Mouse (Mus musculus) limb, embryonic 15.5 days (tissue): ENCODE data around the gene Ccdc71l. TPM values are rescaled to one million over a fixed set of nuclear protein-coding genes. Genes with fewer than 3 reads are reported as not detected.

Source experiments
- ATAC-seq: fragments of 200-750 bp; cut with Nextera tagmentation; 2 replicates; pipeline ENCODE4 v1.8.0; 2017; ENCODE audit warnings: low read depth, moderate TSS enrichment; ENCODE audit not compliant: insufficient number of reproducible peaks, low FRiP score, low TSS enrichment
- H3K27ac ChIP-seq: fragments of 300-500 bp; sonication (generic); 2 replicates; pipeline ENCODE4 v1.5.1; 2015; ENCODE audit warnings: moderate library complexity, mild to moderate bottlenecking, inconsistent platforms
- H3K27me3 ChIP-seq: fragments of 300-500 bp; sonication (generic); 2 replicates; pipeline ENCODE4 v1.6.1; 2015; ENCODE audit warnings: inconsistent platforms
- H3K36me3 ChIP-seq: fragments of 300-500 bp; sonication (generic); 2 replicates; pipeline ENCODE4 v1.6.1; 2015; ENCODE audit warnings: inconsistent platforms
- H3K4me1 ChIP-seq: fragments of 300-500 bp; sonication (generic); 2 replicates; pipeline ENCODE4 v1.6.1; 2015; ENCODE audit warnings: inconsistent platforms
- H3K4me2 ChIP-seq: fragments of 300-500 bp; sonication (generic); 2 replicates; pipeline ENCODE4 v1.6.1; 2015; ENCODE audit warnings: mild to moderate bottlenecking, inconsistent platforms
- H3K4me3 ChIP-seq: fragments of 300-500 bp; sonication (generic); 2 replicates; pipeline ENCODE4 v1.5.1; 2015; ENCODE audit warnings: mild to moderate bottlenecking, inconsistent platforms
- H3K9ac ChIP-seq: fragments of 300-500 bp; sonication (generic); 2 replicates; pipeline ENCODE4 v1.6.1; 2015; ENCODE audit warnings: inconsistent platforms
- H3K9me3 ChIP-seq: fragments of 300-500 bp; sonication (generic); 2 replicates; pipeline ENCODE4 v1.6.1; 2016; ENCODE audit warnings: inconsistent platforms
- WGBS: fragments of 180-500 bp; shearing (Covaris S2); methylation state at CpG from one replicate; pipeline ENCODE4 v1.1.7; 2015; 5-methylcytosine and 5-hydroxymethylcytosine counted together
- polyA plus RNA-seq: library from polyadenylated mRNA; unstranded; fragments of >200 nt; fragmentation: Nextera tagmentation; extraction: Ambion mirVana; gene quantifications from 2 replicates; pipeline ENCODE4 v1.2.1, GENCODE M21; 2015

Ccdc71l gene
- polyA plus RNA-seq, result 2.8 and 3.1 TPM in 2 replicates

- Histone ChIP-seq H3K9me3 (no peaks in the 10 kb centered on the region), H3K36me3 (no peaks in the 10 kb centered on the region), H3K27me3 (no peaks in the 10 kb centered on the region), H3K9ac (peak within 1 kb of the TSS; percentile 79), H3K4me2 (peak within 1 kb of the TSS; percentile 74), H3K4me3 (peak within 1 kb of the TSS; percentile 82), H3K4me1 (peaks cover 7% of the 10 kb centered on the region; the same call in 1 of the 2 replicates), H3K27ac (peak within 1 kb of the TSS; percentile 96)
- ATAC-seq, result peak; percentile 85
- 1% methylated on average over 68 of the region's 78 CpGs for WGBS
Measured at GRCm38 (mm10) chr12:32378528-32379295, at the start of gene Ccdc71l. Gene Ccdc71l, plus strand, starts transcription at chr12:32378704.

GRCm38 (mm10) chr12:32339078-32339477 is 39.4 kb upstream of the Ccdc71l start:
- Histone ChIP-seq H3K9ac (no peak overlapping the region), H3K36me3 (no peaks in the 10 kb centered on the region), H3K27me3 (no peaks in the 10 kb centered on the region), H3K4me2 (no peak overlapping the region), H3K27ac (no peak overlapping the region), H3K4me3 (no peak overlapping the region), H3K9me3 (no peaks in the 10 kb centered on the region), H3K4me1 (no peaks in the 10 kb centered on the region)
- WGBS, result 53% methylated on average over 1 of the region's 1 CpGs
- no peak for ATAC-seq

GRCm38 (mm10) chr12:32343487-32343886 is 35.0 kb upstream of the Ccdc71l start:
- Histone ChIP-seq H3K9ac (no peak overlapping the region), H3K36me3 (no peaks in the 10 kb centered on the region), H3K9me3 (no peaks in the 10 kb centered on the region), H3K27me3 (no peaks in the 10 kb centered on the region), H3K4me2 (no peak overlapping the region), H3K27ac (no peak overlapping the region), H3K4me3 (no peak overlapping the region), H3K4me1 (no peaks in the 10 kb centered on the region)
- 72% methylated on average over 1 of the region's 1 CpGs for WGBS
- no peak for ATAC-seq

- Histone ChIP-seq H3K36me3 (no peaks in the 10 kb centered on the region), H3K27ac (no peak overlapping the region), H3K27me3 (no peaks in the 10 kb centered on the region), H3K4me1 (no peaks in the 10 kb centered on the region), H3K9me3 (no peaks in the 10 kb centered on the region), H3K4me3 (no peak overlapping the region), H3K4me2 (no peak overlapping the region), H3K9ac (no peak overlapping the region)
- no peak for ATAC-seq
- 87% methylated on average over 4 of the region's 4 CpGs for WGBS
Measured at GRCm38 (mm10) chr12:32346121-32346520, 32.4 kb upstream of the Ccdc71l start.

GRCm38 (mm10) chr12:32348493-32348892 is 30.0 kb upstream of the Ccdc71l start:
- no peaks in the 10 kb centered on the region for H3K27me3 ChIP-seq
- no peak overlapping the region for H3K4me3 ChIP-seq
- H3K36me3 ChIP-seq, result no peaks in the 10 kb centered on the region
- H3K9ac ChIP-seq, result no peak overlapping the region
- no peaks in the 10 kb centered on the region for H3K9me3 ChIP-seq
- no peak overlapping the region for H3K27ac ChIP-seq
- H3K4me1 ChIP-seq, result no peaks in the 10 kb centered on the region
- 69% methylated on average over 3 of the region's 3 CpGs for WGBS
- ATAC-seq, result no peak
- no peak overlapping the region for H3K4me2 ChIP-seq

GRCm38 (mm10) chr12:32351874-32352273 is 26.6 kb upstream of the Ccdc71l start:
- no peak overlapping the region for H3K9ac ChIP-seq
- no peaks in the 10 kb centered on the region for H3K27me3 ChIP-seq
- WGBS, result 91% methylated on average over 1 of the region's 1 CpGs
- H3K36me3 ChIP-seq, result no peaks in the 10 kb centered on the region
- no peak overlapping the region for H3K4me2 ChIP-seq
- H3K9me3 ChIP-seq, result no peaks in the 10 kb centered on the region
- H3K4me1 ChIP-seq, result no peaks in the 10 kb centered on the region
- no peak overlapping the region for H3K27ac ChIP-seq
- ATAC-seq, result no peak
- H3K4me3 ChIP-seq, result no peak overlapping the region

- Histone ChIP-seq H3K27ac (peak overlapping the region; percentile 96), H3K36me3 (no peaks in the 10 kb centered on the region), H3K4me2 (peak overlapping the region; percentile 74), H3K9me3 (no peaks in the 10 kb centered on the region), H3K9ac (peak overlapping the region; percentile 79), H3K4me1 (peaks cover 7% of the 10 kb centered on the region; the same call in 1 of the 2 replicates), H3K4me3 (peak overlapping the region; percentile 82), H3K27me3 (no peaks in the 10 kb centered on the region)
- peak; percentile 80 for ATAC-seq
- WGBS, result under 1% methylated on average over 67 of the region's 67 CpGs
Measured at GRCm38 (mm10) chr12:32379296-32379725, 807 bp downstream of the Ccdc71l start.

GRCm38 (mm10) chr12:32379731-32380130 is 1.2 kb downstream of the Ccdc71l start:
- peak overlapping the region; percentile 79 for H3K9ac ChIP-seq
- ATAC-seq, result no peak
- H3K4me1 ChIP-seq, result peaks cover 7% of the 10 kb centered on the region; the same call in 1 of the 2 replicates
- H3K4me2 ChIP-seq, result peak overlapping the region; percentile 74
- H3K4me3 ChIP-seq, result peak overlapping the region; percentile 82
- H3K36me3 ChIP-seq, result no peaks in the 10 kb centered on the region
- peak overlapping the region; percentile 96 for H3K27ac ChIP-seq
- H3K27me3 ChIP-seq, result no peaks in the 10 kb centered on the region
- WGBS, result 2% methylated on average over 28 of the region's 28 CpGs
- no peaks in the 10 kb centered on the region for H3K9me3 ChIP-seq

GRCm38 (mm10) chr12:32380457-32380856 is 2.0 kb downstream of the Ccdc71l start:
- H3K4me1 ChIP-seq, result peaks cover 7% of the 10 kb centered on the region; the same call in 1 of the 2 replicates
- H3K27ac ChIP-seq, result no peak overlapping the region
- no peak for ATAC-seq
- H3K9me3 ChIP-seq, result no peaks in the 10 kb centered on the region
- WGBS, result 82% methylated on average over 3 of the region's 3 CpGs
- no peak overlapping the region for H3K9ac ChIP-seq
- no peaks in the 10 kb centered on the region for H3K27me3 ChIP-seq
- H3K36me3 ChIP-seq, result no peaks in the 10 kb centered on the region
- peak overlapping the region; percentile 38 for H3K4me2 ChIP-seq
- H3K4me3 ChIP-seq, result peak overlapping the region; percentile 18

GRCm38 (mm10) chr12:32381011-32381410 is 2.5 kb downstream of the Ccdc71l start:
- H3K4me2 ChIP-seq, result peak overlapping the region; percentile 38
- no peaks in the 10 kb centered on the region for H3K36me3 ChIP-seq
- H3K9me3 ChIP-seq, result no peaks in the 10 kb centered on the region
- peak overlapping the region; percentile 18; the same call in 1 of the 2 replicates for H3K4me3 ChIP-seq
- H3K9ac ChIP-seq, result no peak overlapping the region
- H3K27ac ChIP-seq, result no peak overlapping the region
- H3K4me1 ChIP-seq, result peaks cover 7% of the 10 kb centered on the region; the same call in 1 of the 2 replicates
- ATAC-seq, result no peak
- 75% methylated on average over 2 of the region's 2 CpGs for WGBS
- H3K27me3 ChIP-seq, result no peaks in the 10 kb centered on the region

GRCm38 (mm10) chr12:32419537-32419936 is 41.0 kb downstream of the Ccdc71l start:
- no peak for ATAC-seq
- no peaks in the 10 kb centered on the region for H3K9me3 ChIP-seq
- H3K27ac ChIP-seq, result no peak overlapping the region
- no peak overlapping the region for H3K9ac ChIP-seq
- WGBS, result 90% methylated on average over 1 of the region's 1 CpGs
- no peak overlapping the region for H3K4me2 ChIP-seq
- H3K36me3 ChIP-seq, result no peaks in the 10 kb centered on the region
- H3K27me3 ChIP-seq, result no peaks in the 10 kb centered on the region
- H3K4me1 ChIP-seq, result no peaks in the 10 kb centered on the region
- H3K4me3 ChIP-seq, result no peak overlapping the region

- Histone ChIP-seq H3K9me3 (no peaks in the 10 kb centered on the region), H3K27ac (no peak overlapping the region), H3K27me3 (no peaks in the 10 kb centered on the region), H3K4me2 (no peak overlapping the region), H3K4me3 (no peak overlapping the region), H3K36me3 (no peaks in the 10 kb centered on the region), H3K9ac (no peak overlapping the region), H3K4me1 (no peaks in the 10 kb centered on the region)
- ATAC-seq, result no peak
Measured at GRCm38 (mm10) chr12:32427832-32428231, 49.3 kb downstream of the Ccdc71l start.
